Mouse (Mus musculus): ENCODE measurements around the gene Gpr4.

- TF ChIP-seq CTCF (IDR thresholded peaks at IDR 0.05; ENCODE audit: borderline replicate concordance, extremely low read depth, insufficient read depth, insufficient read length) (no peak), POLR2A (IDR thresholded peaks at IDR 0.05; ENCODE audit: borderline replicate concordance, extremely low read depth, insufficient read depth, insufficient read length, poor library complexity, severe bottlenecking) (no peak)
Observed at GRCm38 (mm10) chr7:19222875-19223274, 10.5 kb downstream of the Gpr4 start.
